Mouse (Mus musculus): ENCODE results near the gene Olfr1246.
A peak's percentile ranks its signal among the peaks of the same experiment; 100 is the strongest.
"Not testable (repeated sequence)": the region's sequence is repeated elsewhere in the genome, so short reads cannot be mapped to it uniquely, and the experiment has no call there.

The Olfr1246 gene

DNA sequence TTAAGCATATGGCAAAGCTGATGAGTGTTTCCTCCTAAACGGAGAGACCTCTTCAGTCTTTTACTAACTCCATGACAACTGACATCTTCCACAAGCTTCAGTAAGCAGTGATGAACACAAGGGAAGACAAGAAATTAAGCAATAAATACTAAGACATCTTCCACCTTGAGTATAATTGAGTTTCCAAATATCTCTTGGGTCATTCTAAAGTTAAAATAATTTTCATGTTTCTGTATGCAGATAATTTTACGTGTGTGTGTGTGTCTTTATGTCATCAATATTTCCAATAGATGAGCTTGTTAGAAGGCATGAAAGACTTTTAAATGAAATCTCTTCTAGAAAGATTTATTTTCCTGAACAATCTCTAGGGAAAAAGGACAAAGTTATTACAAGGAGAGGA lies at the start of gene Olfr1246:
TSS of gene Olfr1246 (minus strand) at position 101 of the 400 bp plus-strand sequence.
- DNase-seq (ENCODE audit: low read depth, low spot score) = no peak

DNA sequence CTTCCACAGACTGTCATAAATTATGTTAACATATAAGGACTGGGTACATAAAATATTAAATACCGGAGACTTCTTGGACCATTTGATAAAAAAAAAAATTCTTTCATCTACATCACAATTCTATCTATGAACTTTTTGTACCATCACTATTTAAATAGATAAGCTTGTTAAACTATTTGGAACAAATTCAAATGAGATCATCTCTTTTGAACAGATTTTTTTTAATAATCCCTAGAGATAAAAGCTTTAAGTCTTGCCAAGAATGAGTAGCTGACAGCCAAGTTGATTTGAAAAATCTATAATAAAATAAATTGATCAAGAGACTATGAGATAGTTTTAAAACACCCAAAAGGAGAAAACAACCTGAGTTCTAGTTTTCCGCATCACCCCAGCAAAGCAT lies 41.9 kb upstream of the Olfr1246 start, which contains the start of gene Olfr1249:
TSS of gene Olfr1249 (minus strand) at position 101 of the 400 bp plus-strand sequence.
- no peak for DNase-seq (ENCODE audit: low read depth, low spot score)

DNA sequence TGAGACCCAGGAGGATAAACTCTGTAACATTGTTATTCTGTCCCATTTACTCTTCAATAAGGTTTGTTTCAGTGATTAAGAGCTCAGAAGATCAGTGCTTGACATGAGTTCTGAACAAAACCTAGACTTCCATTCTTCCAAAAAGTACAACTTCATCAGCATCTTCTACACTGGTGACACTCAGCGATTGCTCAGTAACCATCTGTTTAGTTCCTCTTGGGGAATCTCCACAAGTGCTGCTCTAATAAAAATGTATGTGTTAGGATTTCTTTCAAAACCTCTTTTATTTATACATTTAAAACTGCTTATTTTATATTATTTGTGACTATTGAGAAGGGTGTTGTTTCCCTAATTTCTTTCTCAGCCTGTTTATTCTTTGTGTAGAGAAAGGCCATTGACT lies 25.2 kb upstream of the Olfr1246 start, which contains the start of gene Olfr1248:
TSS of gene Olfr1248 (minus strand) at position 101 of the 400 bp plus-strand sequence.
- DNase-seq (ENCODE audit: low read depth, low spot score) = not testable (repeated sequence)

DNA sequence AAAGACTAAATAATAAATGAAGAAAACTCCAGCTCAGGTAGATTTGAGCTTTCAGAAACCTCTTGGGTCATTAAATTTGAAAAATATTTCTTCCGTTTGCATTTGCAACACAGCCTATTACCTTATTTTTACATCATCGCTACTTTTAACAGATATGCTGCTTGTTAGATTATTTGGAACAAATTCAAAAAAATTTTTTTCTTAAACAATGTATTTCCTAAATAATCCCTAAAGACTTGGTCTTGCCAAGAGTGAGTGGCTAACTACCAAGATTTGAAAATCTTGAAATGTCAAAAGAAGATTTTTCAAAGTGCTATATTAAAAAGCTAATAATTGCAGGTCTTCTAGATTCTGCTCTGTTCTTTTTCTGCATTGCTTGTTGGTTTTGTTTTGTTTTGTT lies 21.1 kb upstream of the Olfr1246 start, which contains the start of gene Olfr1247:
TSS of gene Olfr1247 (minus strand) at position 101 of the 400 bp plus-strand sequence.
- DNase-seq (ENCODE audit: low read depth, low spot score) = no peak

- DNase-seq (ENCODE audit: low read depth, low spot score) = no peak
Observed at GRCm38 (mm10) chr2:89578347-89578746, 14.6 kb downstream of the Olfr1246 start, which contains the start of gene Olfr1245. Gene Olfr1245 (minus strand): TSS chr2:89578447.

DNA sequence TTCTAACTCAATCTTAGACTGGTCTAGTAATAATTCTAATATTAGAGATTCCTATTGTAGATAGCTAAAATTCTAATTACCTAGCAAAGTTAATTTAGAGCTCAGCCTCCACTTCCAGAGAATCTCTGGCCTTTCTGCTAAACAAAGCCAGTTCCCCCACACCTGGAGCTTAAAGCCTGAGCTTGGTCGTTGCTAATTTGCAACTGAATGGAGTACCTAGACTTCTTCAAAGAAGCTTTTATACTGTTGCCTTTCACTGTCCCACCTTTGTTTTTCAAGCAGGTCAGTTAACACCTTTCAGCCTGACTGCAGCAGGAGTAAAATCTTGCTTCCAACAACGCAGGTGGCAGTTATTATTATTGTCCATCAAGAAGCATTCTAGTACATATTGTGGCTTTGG lies 30.3 kb downstream of the Olfr1246 start:
- not testable (repeated sequence) for DNase-seq (ENCODE audit: low read depth, low spot score)

DNA sequence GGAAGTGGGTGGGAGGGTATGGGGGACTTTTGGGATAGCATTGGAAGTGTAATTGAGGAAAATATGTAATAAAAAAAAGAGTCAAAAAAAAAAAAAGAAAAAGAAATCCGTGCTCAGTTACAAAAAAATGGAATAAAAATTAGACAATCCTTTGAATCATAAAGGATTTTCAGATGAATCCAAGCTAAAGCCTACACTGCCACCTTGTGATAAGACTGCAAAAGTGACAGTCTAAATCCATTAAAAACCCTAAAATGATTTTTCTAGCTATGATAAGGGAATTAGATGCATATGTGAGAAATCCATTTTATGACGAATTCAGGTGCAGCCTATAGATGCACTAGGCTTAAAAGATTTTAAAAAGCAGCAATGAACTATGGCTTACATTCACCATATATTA lies 48.4 kb downstream of the Olfr1246 start:
- DNase-seq (ENCODE audit: low read depth, low spot score) = peak; percentile 20

DNA sequence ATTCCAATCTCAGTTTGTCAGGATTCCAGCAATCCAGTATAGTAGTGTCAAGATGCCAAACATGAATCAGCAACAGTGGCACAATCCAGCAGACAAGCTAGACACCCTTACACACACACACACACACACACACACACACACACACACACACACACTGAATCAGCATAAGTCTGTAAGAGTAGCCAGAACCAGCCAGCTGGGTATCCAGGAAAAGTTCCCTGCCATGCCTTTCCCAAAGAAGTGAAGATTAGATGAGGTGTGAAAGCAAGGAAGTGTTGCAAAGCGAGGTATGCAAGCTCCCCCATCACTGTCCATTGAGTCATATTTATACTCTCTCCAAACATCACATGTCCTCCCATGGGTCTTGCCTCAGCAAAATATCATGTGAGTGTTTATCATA lies 53.0 kb downstream of the Olfr1246 start:
- peak; percentile 67 for DNase-seq (ENCODE audit: low read depth, low spot score)

Measured in brain, adult 2 months (tissue).